Mouse (Mus musculus): ENCODE measurements around the gene Hmox1.

Gene Hmox1

GRCm38 (mm10) chr8:75088989-75089881, 4.2 kb upstream of the Hmox1 start:
- in situ Hi-C loops (cut with MboI, MseI): no loop called here

GRCm38 (mm10) chr8:75090781-75091365, 2.5 kb upstream of the Hmox1 start:
- in situ Hi-C loops (cut with MboI, MseI): no loop called here

GRCm38 (mm10) chr8:75102956-75103355, 9.5 kb downstream of the Hmox1 start:
- in situ Hi-C loops (cut with MboI, MseI): no loop called here

- in situ Hi-C loops (cut with MboI, MseI): no loop called here
These were observed 10.0 kb downstream of the Hmox1 start for GRCm38 (mm10) chr8:75103376-75103878.

- in situ Hi-C loops (cut with MboI, MseI): loop anchor here (5.0 kb wide), 1 partner anchor 36 kb away; no protein-coding TSS in a partner anchor
These were observed 15.3 kb downstream of the Hmox1 start for GRCm38 (mm10) chr8:75108527-75109235.

GRCm38 (mm10) chr8:75109236-75109967, 16.0 kb downstream of the Hmox1 start, which contains the start of gene Mcm5:
Gene Mcm5, plus strand, starts transcription at chr8:75109569.
- in situ Hi-C loops (cut with MboI, MseI): loop anchor here (5.0 kb wide), 1 partner anchor 37 kb away; no protein-coding TSS in a partner anchor

GRCm38 (mm10) chr8:75110093-75110492, 16.7 kb downstream of the Hmox1 start:
- in situ Hi-C loops (cut with MboI, MseI): no loop called here

GRCm38 (mm10) chr8:75118505-75118904, 25.1 kb downstream of the Hmox1 start:
- in situ Hi-C loops (cut with MboI, MseI): no loop called here

GRCm38 (mm10) chr8:75119287-75119686, 25.9 kb downstream of the Hmox1 start:
- in situ Hi-C loops (cut with MboI, MseI): no loop called here

GRCm38 (mm10) chr8:75119747-75120146, 26.3 kb downstream of the Hmox1 start:
- in situ Hi-C loops (cut with MboI, MseI): no loop called here

GRCm38 (mm10) chr8:75127406-75127805, 34.0 kb downstream of the Hmox1 start:
- in situ Hi-C loops (cut with MboI, MseI): no loop called here

GRCm38 (mm10) chr8:75132485-75132884, 39.1 kb downstream of the Hmox1 start:
- in situ Hi-C loops (cut with MboI, MseI): loop anchor here (5.0 to 10.0 kb wide), 2 partner anchors 82 to 85 kb away; partner anchors contain the start of gene Rasd2 (in 1 of the 2)

- in situ Hi-C loops (cut with MboI, MseI): loop anchor here (5.0 to 10.0 kb wide), 2 partner anchors 81 to 84 kb away; partner anchors contain the start of gene Rasd2 (in 1 of the 2)
These were observed 40.0 kb downstream of the Hmox1 start for GRCm38 (mm10) chr8:75133399-75133798.

- in situ Hi-C loops (cut with MboI, MseI): loop anchor here (5.0 to 10.0 kb wide), 2 partner anchors 80 to 83 kb away; partner anchors contain the start of gene Rasd2 (in 1 of the 2)
These were observed 41.4 kb downstream of the Hmox1 start for GRCm38 (mm10) chr8:75134603-75135391.

GRCm38 (mm10) chr8:75135756-75136155, 42.3 kb downstream of the Hmox1 start:
- in situ Hi-C loops (cut with MboI, MseI): loop anchor here in 1 of 2 experiments (10.0 kb wide), 1 partner anchor 79 kb away; the partner anchor contains the start of gene Rasd2

GRCm38 (mm10) chr8:75136256-75136655, 42.8 kb downstream of the Hmox1 start:
- in situ Hi-C loops (cut with MboI, MseI): loop anchor here in 1 of 2 experiments (10.0 kb wide), 1 partner anchor 79 kb away; the partner anchor contains the start of gene Rasd2

GRCm38 (mm10) chr8:75137536-75137935, 44.1 kb downstream of the Hmox1 start:
- in situ Hi-C loops (cut with MboI, MseI): loop anchor here in 1 of 2 experiments (10.0 kb wide), 1 partner anchor 77 kb away; the partner anchor contains the start of gene Rasd2
